Mouse (Mus musculus) effector memory CD4-positive, alpha-beta T cell, adult 5 months (primary cell): ENCODE measurements around the gene Nbr1. TPM values are rescaled to one million over a fixed set of nuclear protein-coding genes. Genes with fewer than 3 reads are reported as not detected.

Experiments
- polyA plus RNA-seq: library from polyadenylated mRNA; unstranded; fragments of 100-300 nt; shearing (Covaris generic); gene quantifications from one replicate; pipeline ENCODE4 v1.2.1, GENCODE M21; 2017

Gene Nbr1
- polyA plus RNA-seq = 134 TPM

DNA sequence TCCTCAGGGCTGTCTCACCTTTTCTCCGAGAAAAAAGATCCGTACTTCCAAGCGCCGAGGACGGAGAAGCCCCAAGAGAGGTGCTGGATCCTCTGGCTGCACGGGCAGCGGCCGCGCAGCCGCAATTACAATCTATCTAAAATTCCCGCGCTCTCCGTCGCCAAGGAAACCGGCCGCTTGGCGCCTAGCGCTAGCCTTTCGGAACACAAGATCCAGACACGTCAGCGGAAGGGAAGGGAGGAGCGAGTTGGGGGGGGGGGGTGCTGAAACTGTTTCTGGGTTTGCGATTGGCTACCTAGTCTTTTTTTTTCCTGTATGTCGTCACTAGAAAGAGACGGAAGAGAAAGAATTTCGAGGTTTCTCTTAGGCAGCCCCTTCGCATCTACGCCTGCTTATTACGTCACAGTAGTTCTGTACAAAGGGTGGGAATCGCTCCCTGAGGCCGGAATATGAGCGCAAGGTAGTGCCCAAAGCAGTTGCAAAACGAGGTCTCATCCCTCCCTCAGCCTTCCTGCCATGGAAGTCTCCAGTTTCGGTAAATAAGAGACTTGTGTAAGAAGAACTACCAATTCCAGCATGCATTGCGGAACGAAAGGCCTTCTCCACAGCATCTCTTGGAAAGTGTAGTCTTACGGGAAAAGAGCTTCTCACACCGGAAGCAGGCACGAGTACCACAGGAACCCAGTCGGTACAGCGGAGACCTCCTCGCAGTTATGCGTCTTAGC is at the start of gene Nbr1, which contains the start of gene Brca1:
TSS of gene Nbr1 (plus strand) at position 399 of the 725 bp plus-strand sequence.
TSS of gene Brca1 (minus strand) at position 205 of the 725 bp plus-strand sequence.

DNA sequence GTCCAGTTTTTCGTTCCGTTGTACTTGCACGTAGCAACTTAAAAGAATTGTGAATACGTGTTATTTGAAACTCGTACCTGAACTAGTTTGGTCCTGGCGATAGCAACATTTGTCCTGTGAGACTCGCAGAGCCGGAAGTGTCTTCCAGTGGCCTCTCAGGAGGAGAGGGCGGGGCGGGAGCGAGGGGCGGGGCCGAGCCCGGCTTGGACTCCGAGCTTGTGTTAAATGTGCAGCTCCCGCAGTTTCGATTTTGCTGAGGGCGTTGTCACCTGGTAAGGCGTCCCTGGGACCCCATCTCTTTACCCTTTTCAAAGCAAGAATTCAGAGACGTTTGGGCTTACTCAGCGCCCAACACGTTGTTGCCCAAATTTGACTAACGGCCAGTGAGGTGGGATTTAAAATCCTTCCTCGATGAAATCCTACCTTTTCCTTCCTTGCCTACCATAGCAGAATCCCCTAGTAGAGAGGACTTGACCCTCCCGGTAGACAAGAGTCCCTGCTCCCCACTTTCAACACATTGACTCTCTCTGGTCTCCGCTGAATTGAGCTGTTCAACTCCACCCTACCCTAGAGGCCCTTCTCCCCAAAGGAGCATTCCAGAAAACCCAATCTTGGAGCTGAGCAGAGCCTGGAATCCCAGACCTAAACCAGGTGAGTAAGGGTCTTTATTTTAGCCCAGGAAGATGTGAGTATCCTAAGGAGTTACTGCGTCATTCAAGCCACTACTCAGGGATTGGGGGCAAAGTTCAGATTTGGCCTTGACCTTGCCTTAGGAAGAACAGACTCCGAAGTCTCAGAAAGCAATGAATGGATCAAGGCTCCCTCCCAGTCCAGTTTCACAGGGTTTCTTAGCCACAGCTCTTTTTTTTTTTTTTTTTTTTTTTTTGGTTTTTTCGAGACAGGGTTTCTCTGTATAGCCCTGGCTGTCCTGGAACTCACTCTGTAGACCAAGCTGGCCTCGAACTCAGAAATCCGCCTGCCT is 30.4 kb downstream of the Nbr1 start, which contains the start of gene Tmem106a:
TSS of gene Tmem106a (plus strand) at position 189 of the 982 bp plus-strand sequence.

GRCm38 (mm10) chr11:101599156-101599555 is 47.2 kb downstream of the Nbr1 start, which contains the start of gene Gm11634:
TSS of gene Gm11634 (minus strand) at chr11:101599256.

DNA sequence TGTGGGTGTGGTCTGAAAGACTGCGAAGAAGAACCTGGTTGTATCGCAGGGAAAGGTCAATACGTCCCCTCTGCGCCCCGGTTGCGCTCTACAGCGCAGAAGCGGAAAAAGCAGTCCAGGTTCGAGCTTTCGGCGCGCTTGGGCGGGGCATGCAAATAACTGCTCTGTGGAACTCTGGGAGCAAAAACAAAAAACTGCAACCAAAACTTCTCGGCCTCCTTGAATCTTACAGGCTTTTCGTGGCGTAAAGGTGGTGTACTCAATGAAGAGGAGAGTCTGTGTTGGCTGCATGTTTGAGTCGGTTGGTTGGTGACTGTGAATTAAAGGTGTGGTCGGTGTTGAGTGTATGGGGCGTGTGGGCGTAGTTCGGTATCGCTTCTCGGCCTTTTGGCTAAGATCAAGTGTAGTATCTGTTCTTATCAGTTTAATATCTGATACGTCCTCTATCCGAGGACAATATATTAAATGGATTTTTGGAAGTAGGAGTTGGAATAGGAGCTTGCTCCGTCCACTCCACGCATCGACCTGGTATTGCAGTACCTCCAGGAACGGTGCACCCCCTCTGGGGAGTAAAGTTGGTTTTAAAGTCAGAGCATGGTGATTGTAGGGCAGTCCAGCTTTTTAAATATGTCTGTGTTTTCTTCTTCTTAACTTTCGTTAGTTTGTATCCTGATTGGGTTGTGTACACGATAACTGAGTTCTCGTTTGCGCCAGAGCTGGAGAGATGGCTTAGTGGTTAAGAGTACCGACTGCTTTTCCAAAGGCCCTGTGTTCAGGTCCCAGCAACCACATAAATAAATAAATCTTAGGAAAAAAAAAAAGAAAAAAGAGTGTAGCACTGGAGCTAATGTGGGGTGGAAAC is 75.3 kb downstream of the Nbr1 start, which contains the start of gene Rdm1:
TSS of gene Rdm1 (plus strand) at position 201 of the 862 bp plus-strand sequence.

Other genes with a start within 250 kb of the Nbr1 start
- 194 TPM for gene Becn1, start 249.9 kb upstream of the Nbr1 start, polyA plus RNA-seq
- gene Psme3, start 235.9 kb upstream of the Nbr1 start, polyA plus RNA-seq = 157 TPM
- gene Aoc2, start 227.1 kb upstream of the Nbr1 start, polyA plus RNA-seq = 3.6 TPM
- gene Aoc3, start 221.5 kb upstream of the Nbr1 start, polyA plus RNA-seq = not detected
- gene G6pc, start 184.6 kb upstream of the Nbr1 start, polyA plus RNA-seq = not detected
- 28.2 TPM for gene Aarsd1, start 134.5 kb upstream of the Nbr1 start, polyA plus RNA-seq
- 1.2 TPM for gene Gm27029, start 127.4 kb upstream of the Nbr1 start, polyA plus RNA-seq
- 29.7 TPM for gene Rundc1, start 127.1 kb upstream of the Nbr1 start, polyA plus RNA-seq
- gene Ptges3l, start 126.8 kb upstream of the Nbr1 start, polyA plus RNA-seq = 4.1 TPM
- 282 TPM for gene Rpl27, start 109.9 kb upstream of the Nbr1 start, polyA plus RNA-seq
- gene Ifi35, start 103.7 kb upstream of the Nbr1 start, polyA plus RNA-seq = 106 TPM
- gene Rnd2, start 87.2 kb upstream of the Nbr1 start, polyA plus RNA-seq = 0.36 TPM
- 0.80 TPM for gene Vat1, start 85.9 kb upstream of the Nbr1 start, polyA plus RNA-seq
- gene Brca1, start 194 bp upstream of the Nbr1 start, polyA plus RNA-seq = 2.3 TPM
- gene Tmem106a, start 30.1 kb downstream of the Nbr1 start, polyA plus RNA-seq = 9.4 TPM
- gene Gm11634, start 47.1 kb downstream of the Nbr1 start, polyA plus RNA-seq = not detected
- 41.2 TPM for gene Rdm1, start 75.0 kb downstream of the Nbr1 start, polyA plus RNA-seq
- 4.8 TPM for gene Arl4d, start 113.4 kb downstream of the Nbr1 start, polyA plus RNA-seq
- 52.7 TPM for gene Dhx8, start 180.8 kb downstream of the Nbr1 start, polyA plus RNA-seq
- gene Etv4, start 233.2 kb downstream of the Nbr1 start, polyA plus RNA-seq = not detected